ENCODE assay signal across 8 mouse cellular contexts in the genomic region with DNA sequence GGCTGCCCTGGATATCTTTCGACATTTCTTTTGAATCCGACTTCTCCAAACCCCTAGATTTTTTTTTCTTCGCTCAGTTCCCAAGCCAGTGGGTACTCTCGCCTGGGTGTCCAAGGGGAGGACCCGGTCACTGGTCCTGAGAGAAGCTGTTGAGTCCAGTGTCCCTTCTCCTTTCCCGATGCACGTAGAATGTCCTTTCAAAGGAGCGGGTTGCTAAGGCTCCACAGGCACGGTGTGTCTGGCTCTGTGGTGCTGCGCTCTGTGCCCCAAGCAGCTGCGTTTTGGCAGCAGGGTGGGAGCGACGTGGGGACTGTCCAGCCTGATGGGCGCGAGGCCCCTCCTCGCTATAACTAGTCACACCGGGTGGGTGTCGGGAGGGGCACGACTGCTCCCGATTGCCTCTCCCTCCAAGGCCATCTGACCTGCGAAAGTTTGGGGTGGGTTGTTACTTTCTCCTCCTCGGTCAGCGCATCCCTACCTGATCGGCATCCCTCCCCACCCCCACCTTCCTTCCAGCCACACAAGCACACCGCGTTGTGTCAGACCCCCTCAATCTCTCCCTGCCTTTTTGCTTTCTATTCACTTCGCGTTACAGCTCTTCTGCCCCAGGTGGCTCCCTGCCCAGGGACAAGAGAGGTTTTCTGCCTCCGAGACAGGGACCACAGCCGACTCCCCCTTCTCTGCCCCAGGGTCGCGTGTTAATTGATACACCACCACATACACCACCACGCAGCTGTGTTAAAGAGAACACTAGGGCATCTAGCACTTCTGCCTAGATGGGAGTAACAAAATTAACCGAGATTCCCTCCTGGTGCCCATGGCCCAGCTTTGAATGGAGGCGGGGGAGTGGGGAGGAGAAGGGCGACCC. TPM values are rescaled to one million over a fixed set of nuclear protein-coding genes. Genes with fewer than 3 reads are reported as not detected.
DNase-seq lines count a peak whose midpoint lies in the region; ATAC-seq lines count a peak whose summit lies in the region.

No protein-coding gene starts in this region.

- ATAC-seq in forebrain, embryonic 12.5 days (ENCODE audit: low FRiP score), result peak; percentile 60
- ATAC-seq in intestine, embryonic 15.5 days, result peak; percentile 27
- peak; percentile 55 for ATAC-seq in midbrain, embryonic 11.5 days (ENCODE audit: low FRiP score)
- no peak for ATAC-seq in megakaryocyte progenitor cell, adult 5-6 weeks (replicated peaks; ENCODE audit: poor library complexity)

- peak overlapping the region; percentile 67 for H3K4me3 ChIP-seq in forebrain, embryonic 12.5 days (replicated peaks)
- H3K4me3 ChIP-seq in intestine, embryonic 15.5 days (replicated peaks), result peak overlapping the region; percentile 76
- peak overlapping the region; percentile 67 for H3K4me3 ChIP-seq in midbrain, embryonic 11.5 days (ENCODE audit: low read depth, low read length)

- peak; percentile 91 for DNase-seq in heart, adult 11 months
- no peak for DNase-seq in heart, postnatal 25 days (ENCODE audit: low spot score)
- DNase-seq in ZHBTc4 (ENCODE audit: low read depth, low spot score), result peak; percentile 29
- DNase-seq in midbrain, embryonic 11.5 days (ENCODE audit: low spot score, missing footprints), result peak; percentile 97
- no peak for DNase-seq in layer of hippocampus, adult 9-10 months (ENCODE audit: low spot score)

- no peaks in the 10 kb centered on the region for H3K36me3 ChIP-seq in forebrain, embryonic 12.5 days (replicated peaks)
- no peaks in the 10 kb centered on the region for H3K36me3 ChIP-seq in intestine, embryonic 15.5 days
- no peaks in the 10 kb centered on the region for H3K36me3 ChIP-seq in midbrain, embryonic 11.5 days (ENCODE audit: control insufficient read depth, insufficient read depth, low read length)

- intact Hi-C loops in heart, postnatal 25 days (cut with DNase I), result loop anchor here (5.0 to 10.0 kb wide), 4 partner anchors 82 to 663 kb away; no protein-coding TSS in a partner anchor

- H3K9ac ChIP-seq in forebrain, embryonic 12.5 days, result peak overlapping the region; percentile 66
- peak overlapping the region; percentile 62 for H3K9ac ChIP-seq in intestine, embryonic 15.5 days
- H3K9ac ChIP-seq in midbrain, embryonic 11.5 days (ENCODE audit: low read length), result peak overlapping the region; percentile 69

- peaks cover 47% of the 10 kb centered on the region for H3K27me3 ChIP-seq in forebrain, embryonic 12.5 days
- no peaks in the 10 kb centered on the region; the same call in 1 of the 2 replicates for H3K27me3 ChIP-seq in intestine, embryonic 15.5 days (replicated peaks)
- H3K27me3 ChIP-seq in midbrain, embryonic 11.5 days (ENCODE audit: control insufficient read depth, insufficient read depth, low read length), result peaks cover 20% of the 10 kb centered on the region

- peaks cover 19% of the 10 kb centered on the region for H3K4me1 ChIP-seq in forebrain, embryonic 12.5 days
- H3K4me1 ChIP-seq in intestine, embryonic 15.5 days (replicated peaks), result peaks cover 21% of the 10 kb centered on the region; the same call in 1 of the 2 replicates
- peaks cover 7% of the 10 kb centered on the region for H3K4me1 ChIP-seq in midbrain, embryonic 11.5 days (ENCODE audit: control insufficient read depth, insufficient read depth, low read length)

- peak overlapping the region; percentile 96 for H3K4me2 ChIP-seq in forebrain, embryonic 12.5 days
- peak overlapping the region; percentile 94 for H3K4me2 ChIP-seq in intestine, embryonic 15.5 days (replicated peaks)
- peak overlapping the region; percentile 88 for H3K4me2 ChIP-seq in midbrain, embryonic 11.5 days

- no peaks in the 10 kb centered on the region for H3K9me3 ChIP-seq in forebrain, embryonic 12.5 days
- H3K9me3 ChIP-seq in intestine, embryonic 15.5 days, result no peaks in the 10 kb centered on the region
- no peaks in the 10 kb centered on the region for H3K9me3 ChIP-seq in midbrain, embryonic 11.5 days (ENCODE audit: control insufficient read depth, low read length)

- H3K27ac ChIP-seq in forebrain, embryonic 12.5 days, result peak overlapping the region; percentile 63; the same call in 1 of the 2 replicates
- peak overlapping the region; percentile 65 for H3K27ac ChIP-seq in intestine, embryonic 15.5 days
- H3K27ac ChIP-seq in midbrain, embryonic 11.5 days (ENCODE audit: low read depth, low read length), result peak overlapping the region; percentile 57

- under 1% methylated on average over 36 of the region's 36 CpGs for WGBS in forebrain, embryonic 12.5 days
- WGBS in intestine, embryonic 15.5 days, result 9% methylated on average over 36 of the region's 36 CpGs
- 0% methylated on average over 36 of the region's 36 CpGs for WGBS in midbrain, embryonic 11.5 days

RNA-seq across cellular contexts. Expression of gene Samd5, which starts 0.8 kb away (rescaled TPM):
- total RNA-seq in heart, postnatal 25 days (2021), result 1 to 10 TPM; 3.4 to 5.3 TPM
- polyA plus RNA-seq in forebrain, embryonic 12.5 days (2016; fragmentation: Nextera tagmentation; extraction: Ambion mirVana), result 5.9 and 6.2 TPM in 2 replicates
- polyA plus RNA-seq in intestine, embryonic 15.5 days (2015; fragmentation: Nextera tagmentation; extraction: Ambion mirVana), result 7.1 and 7.6 TPM in 2 replicates
- 8.0 and 8.4 TPM in 2 replicates for polyA plus RNA-seq in midbrain, embryonic 11.5 days (2014; fragmentation: Nextera tagmentation; extraction: Ambion mirVana)
- 0.02 TPM in 1 of 2 replicates, not detected in the other for total RNA-seq in megakaryocyte progenitor cell, adult 5-6 weeks (2015)
- total RNA-seq in megakaryocyte progenitor cell, adult 5-6 weeks (2017), result not detected in 2 replicates

Comparison
In these comparisons a context has a peak if more than half of its experiments do, and no peak if none do; other contexts are left out.
1. DNase-seq: peak in heart, adult 11 months (single experiment), ZHBTc4 (single experiment) and midbrain, embryonic 11.5 days (single experiment); none in heart, postnatal 25 days (single experiment) and layer of hippocampus, adult 9-10 months (single experiment).
2. Peak in every context shown above with its lines, with median percentiles within 50 percentile points of each other: H3K27ac ChIP-seq, H3K4me2 ChIP-seq, H3K4me3 ChIP-seq and H3K9ac ChIP-seq.